Mouse (Mus musculus): ENCODE measurements around the gene Tlr7. TPM values are rescaled to one million over a fixed set of nuclear protein-coding genes. Genes with fewer than 3 reads are reported as not detected.
"Not testable (repeated sequence)": the region's sequence is repeated elsewhere in the genome, so short reads cannot be mapped to it uniquely, and the experiment has no call there.

The Tlr7 gene
- total RNA-seq (2014; fragmentation: Nextera tagmentation) (not detected in 2 replicates), total RNA-seq (2017) (not detected in 2 replicates), polyA plus RNA-seq (2012) (not detected in 2 replicates)

DNA sequence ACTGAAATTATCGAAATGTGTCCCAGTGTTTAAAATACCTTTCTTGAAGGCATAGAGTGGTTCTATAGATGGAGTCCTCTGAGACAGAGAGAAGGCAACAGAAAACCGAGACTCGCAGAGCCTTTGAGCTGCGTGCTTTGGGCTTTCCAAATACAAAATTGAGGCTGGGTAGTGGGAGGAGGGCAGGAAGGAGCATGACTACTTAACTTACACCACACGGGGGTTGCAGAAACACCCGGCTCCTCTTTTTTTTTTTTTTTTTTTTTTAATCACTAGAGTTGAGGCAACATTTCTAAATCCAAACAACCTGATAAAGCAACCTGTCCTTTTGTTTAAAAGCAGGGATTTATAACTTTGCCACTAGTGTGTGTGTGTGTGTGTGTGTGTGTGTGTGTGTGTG is at the start of gene Tlr7:
Tlr7 (minus strand) TSS at position 160 of the 400 bp plus-strand sequence.
- Histone ChIP-seq H3K36me3 (replicated peaks) (no peaks in the 10 kb centered on the region), H3K4me1 (ENCODE audit: insufficient read depth, low read depth, low read length) (no peaks in the 10 kb centered on the region), H3K4me3 (ENCODE audit: low read depth, low read length) (no peak within 1 kb of the TSS), H3K9me3 (replicated peaks) (no peaks in the 10 kb centered on the region), H3K27me3 (ENCODE audit: insufficient read depth, low read length) (no peaks in the 10 kb centered on the region)
- no peak for TF ChIP-seq CTCF (IDR thresholded peaks at IDR 0.05; ENCODE audit: low read depth, low read length)
- no peak for TF ChIP-seq GATA1 (IDR thresholded peaks at IDR 0.05; ENCODE audit: borderline replicate concordance, low read length)
- DNase-seq (ENCODE audit: low spot score) = no peak
- no peak for ATAC-seq (ENCODE audit: extremely low read depth, insufficient number of reproducible peaks, low FRiP score, poor library complexity, severe bottlenecking)

DNA sequence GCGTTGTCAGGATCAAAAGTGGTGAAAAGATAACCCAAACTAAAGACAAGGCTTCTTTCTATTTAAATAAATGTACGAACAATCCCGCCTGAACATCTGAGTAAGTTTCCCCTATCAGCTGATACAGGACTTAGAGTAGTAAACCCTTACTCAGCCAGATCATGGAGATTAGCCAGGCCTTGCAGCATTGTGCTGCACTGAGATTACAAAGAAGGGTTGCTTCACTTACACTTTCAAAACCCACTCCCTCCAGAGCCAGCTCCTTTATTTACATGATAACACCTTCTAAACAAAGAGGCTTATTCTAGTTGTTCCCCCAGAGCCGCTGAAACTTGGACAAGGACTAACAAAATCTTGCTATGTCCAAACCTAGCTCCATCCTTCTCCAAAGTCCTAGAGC is 49.7 kb upstream of the Tlr7 start:
- peaks cover 18% of the 10 kb centered on the region for H3K4me1 ChIP-seq (ENCODE audit: insufficient read depth, low read depth, low read length)
- no peak for TF ChIP-seq CTCF (IDR thresholded peaks at IDR 0.05; ENCODE audit: low read depth, low read length)
- TF ChIP-seq TAL1 (conservative IDR thresholded peaks at IDR 0.05; ENCODE audit: low read depth, low read length) = peak; percentile 47
- H3K4me3 ChIP-seq (ENCODE audit: low read depth, low read length) = no peak overlapping the region
- DNase-seq (ENCODE audit: low spot score) = peak; percentile 2
- peak; percentile 61 for ATAC-seq (ENCODE audit: extremely low read depth, insufficient number of reproducible peaks, low FRiP score, poor library complexity, severe bottlenecking)
- H3K36me3 ChIP-seq (replicated peaks) = peaks cover 23% of the 10 kb centered on the region
- H3K9me3 ChIP-seq (replicated peaks) = no peaks in the 10 kb centered on the region
- no peaks in the 10 kb centered on the region for H3K27me3 ChIP-seq (ENCODE audit: insufficient read depth, low read length)

DNA sequence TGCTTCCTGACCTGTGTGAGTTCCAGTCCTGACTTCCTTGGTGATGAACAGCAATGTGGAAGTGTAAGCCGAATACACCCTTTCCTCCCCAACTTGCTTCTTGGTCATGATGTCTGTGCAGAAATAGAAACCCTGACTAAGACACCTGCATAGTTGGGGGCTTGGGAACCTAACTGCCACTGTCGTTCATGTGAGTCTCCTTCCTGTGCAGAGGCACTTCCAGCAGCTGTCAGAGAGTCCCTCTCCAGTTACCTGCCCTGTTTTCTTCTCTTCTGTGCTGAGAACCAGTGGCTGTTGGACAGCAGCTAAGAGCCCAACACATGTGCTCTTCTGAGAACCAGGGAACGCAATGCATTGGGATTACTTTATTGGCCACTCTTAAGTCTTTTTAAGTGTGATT is 30.9 kb upstream of the Tlr7 start:
- not testable (repeated sequence) for H3K4me3 ChIP-seq (ENCODE audit: low read depth, low read length); ATAC-seq (ENCODE audit: extremely low read depth, insufficient number of reproducible peaks, low FRiP score, poor library complexity, severe bottlenecking); DNase-seq (ENCODE audit: low spot score); H3K27me3 ChIP-seq (ENCODE audit: insufficient read depth, low read length); H3K4me1 ChIP-seq (ENCODE audit: insufficient read depth, low read depth, low read length); H3K9me3 ChIP-seq (replicated peaks)
- peaks cover 72% of the 10 kb centered on the region for H3K36me3 ChIP-seq (replicated peaks)

DNA sequence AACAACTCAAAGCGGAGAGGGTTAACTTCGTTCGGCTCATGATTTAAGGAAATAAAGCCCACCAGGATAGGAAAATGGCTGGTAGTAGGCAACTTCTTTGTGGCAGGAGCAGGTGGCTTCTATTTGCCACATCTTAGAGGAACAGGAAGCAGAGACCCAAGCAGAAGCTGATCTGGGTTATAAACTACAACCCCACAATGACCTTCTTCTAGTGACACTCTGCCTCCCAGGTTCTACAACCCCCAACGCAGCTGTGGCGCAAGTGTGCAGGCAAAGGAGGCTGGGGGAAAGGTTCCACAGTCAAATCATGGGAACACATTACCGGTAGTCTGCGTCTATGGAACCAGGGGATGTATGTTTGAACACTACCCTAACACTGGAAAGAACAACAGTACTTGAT is 29.3 kb upstream of the Tlr7 start:
- Histone ChIP-seq H3K4me3 (ENCODE audit: low read depth, low read length) (no peak overlapping the region), H3K9me3 (replicated peaks) (no peaks in the 10 kb centered on the region), H3K4me1 (ENCODE audit: insufficient read depth, low read depth, low read length) (no peaks in the 10 kb centered on the region), H3K36me3 (replicated peaks) (peaks cover 71% of the 10 kb centered on the region), H3K27me3 (ENCODE audit: insufficient read depth, low read length) (no peaks in the 10 kb centered on the region)
- no peak for ATAC-seq (ENCODE audit: extremely low read depth, insufficient number of reproducible peaks, low FRiP score, poor library complexity, severe bottlenecking)
- DNase-seq (ENCODE audit: low spot score) = no peak
- no peak for TF ChIP-seq TAL1 (conservative IDR thresholded peaks at IDR 0.05; ENCODE audit: low read depth, low read length)
- TF ChIP-seq CTCF (IDR thresholded peaks at IDR 0.05; ENCODE audit: low read depth, low read length) = no peak
- TF ChIP-seq GATA1 (IDR thresholded peaks at IDR 0.05; ENCODE audit: borderline replicate concordance, low read length) = no peak
- no peak for TF ChIP-seq GATA2 (IDR thresholded peaks at IDR 0.05; ENCODE audit: borderline replicate concordance, low read depth, low read length)
- no peak for TF ChIP-seq POLR2AphosphoS5 (IDR thresholded peaks at IDR 0.05; ENCODE audit: insufficient replicate concordance, low read depth, low read length)

DNA sequence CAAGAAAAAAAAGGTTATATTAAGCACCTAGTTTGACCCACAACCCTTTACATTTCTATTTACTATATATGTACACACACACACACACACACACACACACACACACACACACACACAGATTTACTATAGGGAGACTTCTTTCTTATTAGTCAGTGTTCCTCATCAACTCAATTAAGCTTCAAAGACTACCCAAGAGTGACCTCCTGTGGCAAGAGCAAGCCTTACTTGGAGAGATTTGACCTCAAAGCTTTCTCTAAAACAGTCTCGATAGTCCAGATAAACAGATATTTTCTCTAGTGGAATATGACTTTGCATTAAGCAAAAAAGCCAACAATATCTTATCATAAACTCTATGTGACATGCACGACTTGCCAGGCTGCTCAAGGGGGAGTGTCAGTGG is 27.1 kb upstream of the Tlr7 start:
- Histone ChIP-seq H3K4me1 (ENCODE audit: insufficient read depth, low read depth, low read length) (no peaks in the 10 kb centered on the region), H3K36me3 (replicated peaks) (peaks cover 56% of the 10 kb centered on the region), H3K27me3 (ENCODE audit: insufficient read depth, low read length) (no peaks in the 10 kb centered on the region), H3K9me3 (replicated peaks) (no peaks in the 10 kb centered on the region), H3K4me3 (ENCODE audit: low read depth, low read length) (no peak overlapping the region)
- no peak for TF ChIP-seq TAL1 (conservative IDR thresholded peaks at IDR 0.05; ENCODE audit: low read depth, low read length)
- no peak for TF ChIP-seq GATA2 (IDR thresholded peaks at IDR 0.05; ENCODE audit: borderline replicate concordance, low read depth, low read length)
- no peak for TF ChIP-seq POLR2AphosphoS5 (IDR thresholded peaks at IDR 0.05; ENCODE audit: insufficient replicate concordance, low read depth, low read length)
- TF ChIP-seq GATA1 (IDR thresholded peaks at IDR 0.05; ENCODE audit: borderline replicate concordance, low read length) = no peak
- TF ChIP-seq CTCF (IDR thresholded peaks at IDR 0.05; ENCODE audit: low read depth, low read length) = no peak
- DNase-seq (ENCODE audit: low spot score) (no peak), ATAC-seq (ENCODE audit: extremely low read depth, insufficient number of reproducible peaks, low FRiP score, poor library complexity, severe bottlenecking) (no peak)

DNA sequence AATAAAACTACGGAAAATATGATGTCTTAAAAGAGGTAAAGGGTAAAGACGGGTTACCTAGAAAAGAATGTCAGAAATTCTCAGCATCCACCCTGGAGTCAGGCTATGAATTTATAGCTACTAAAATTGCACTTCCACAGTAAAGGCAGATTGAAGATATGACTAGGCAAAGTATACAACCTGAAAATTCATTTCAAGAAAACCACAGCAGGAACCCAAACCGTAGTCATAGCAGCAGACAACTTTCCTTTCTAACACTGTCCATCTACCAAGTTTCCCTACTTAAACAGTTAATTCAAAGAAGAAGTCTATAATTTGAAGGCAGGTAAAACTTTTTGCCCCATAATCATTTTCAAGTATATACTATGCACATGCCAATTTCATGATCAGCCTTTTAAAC is 25.6 kb upstream of the Tlr7 start:
- Histone ChIP-seq H3K4me1 (ENCODE audit: insufficient read depth, low read depth, low read length) (no peaks in the 10 kb centered on the region), H3K4me3 (ENCODE audit: low read depth, low read length) (no peak overlapping the region), H3K9me3 (replicated peaks) (no peaks in the 10 kb centered on the region), H3K36me3 (replicated peaks) (peaks cover 52% of the 10 kb centered on the region), H3K27me3 (ENCODE audit: insufficient read depth, low read length) (no peaks in the 10 kb centered on the region)
- DNase-seq (ENCODE audit: low spot score) (no peak), ATAC-seq (ENCODE audit: extremely low read depth, insufficient number of reproducible peaks, low FRiP score, poor library complexity, severe bottlenecking) (no peak)
- TF ChIP-seq CTCF (IDR thresholded peaks at IDR 0.05; ENCODE audit: low read depth, low read length) (no peak), GATA1 (IDR thresholded peaks at IDR 0.05; ENCODE audit: borderline replicate concordance, low read length) (no peak), POLR2AphosphoS5 (IDR thresholded peaks at IDR 0.05; ENCODE audit: insufficient replicate concordance, low read depth, low read length) (no peak), GATA2 (IDR thresholded peaks at IDR 0.05; ENCODE audit: borderline replicate concordance, low read depth, low read length) (no peak), TAL1 (conservative IDR thresholded peaks at IDR 0.05; ENCODE audit: low read depth, low read length) (no peak)

DNA sequence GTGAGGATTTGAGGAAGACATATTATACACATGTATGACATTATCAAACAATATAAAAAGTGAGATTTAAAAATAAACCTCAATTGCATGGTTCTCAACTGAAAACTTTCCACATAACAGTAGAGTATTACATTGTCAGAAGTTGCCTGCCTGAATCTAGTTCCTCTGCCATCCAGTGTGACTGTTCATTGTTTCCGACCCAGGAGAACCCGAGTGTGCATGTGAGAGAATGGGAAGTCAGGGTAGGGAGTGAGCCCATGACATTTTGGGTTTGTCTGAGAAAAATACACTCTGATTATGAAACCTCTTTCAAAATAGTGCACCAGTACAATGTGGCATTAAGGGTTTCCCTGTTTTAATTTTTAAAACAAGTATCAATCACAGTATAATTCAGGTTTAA is 23.3 kb upstream of the Tlr7 start:
- TF ChIP-seq CTCF (IDR thresholded peaks at IDR 0.05; ENCODE audit: low read depth, low read length) (no peak), TAL1 (conservative IDR thresholded peaks at IDR 0.05; ENCODE audit: low read depth, low read length) (no peak), GATA1 (IDR thresholded peaks at IDR 0.05; ENCODE audit: borderline replicate concordance, low read length) (no peak), GATA2 (IDR thresholded peaks at IDR 0.05; ENCODE audit: borderline replicate concordance, low read depth, low read length) (no peak)
- ATAC-seq (ENCODE audit: extremely low read depth, insufficient number of reproducible peaks, low FRiP score, poor library complexity, severe bottlenecking) = no peak

More for the DNA sequence above, 23.3 kb upstream of the Tlr7 start:
- Histone ChIP-seq H3K9me3 (replicated peaks) (no peaks in the 10 kb centered on the region), H3K4me3 (ENCODE audit: low read depth, low read length) (no peak overlapping the region), H3K36me3 (replicated peaks) (peaks cover 50% of the 10 kb centered on the region), H3K4me1 (ENCODE audit: insufficient read depth, low read depth, low read length) (no peaks in the 10 kb centered on the region), H3K27me3 (ENCODE audit: insufficient read depth, low read length) (no peaks in the 10 kb centered on the region)
- DNase-seq (ENCODE audit: low spot score) = no peak

Measured in G1E (cell line).